Mouse (Mus musculus) hindbrain, embryonic 13.5 days (tissue): ENCODE results near the gene Cd7. TPM values are rescaled to one million over a fixed set of nuclear protein-coding genes. Genes with fewer than 3 reads are reported as not detected.
"Not testable (repeated sequence)": the region's sequence is repeated elsewhere in the genome, so short reads cannot be mapped to it uniquely, and the experiment has no call there.

Source experiments
- ATAC-seq: fragments of 200-750 bp; cut with Nextera tagmentation; 2 replicates; pipeline ENCODE4 v1.8.0; 2017; ENCODE audit warnings: moderate TSS enrichment; ENCODE audit not compliant: low FRiP score
- H3K27ac ChIP-seq: fragments of 300-500 bp; sonication (generic); 2 replicates; pipeline ENCODE4 v1.5.1; 2015; ENCODE audit warnings: inconsistent platforms, mild to moderate bottlenecking, moderate library complexity
- H3K27me3 ChIP-seq: fragments of 300-500 bp; sonication (generic); 2 replicates; pipeline ENCODE4 v1.6.1; 2015; ENCODE audit warnings: mild to moderate bottlenecking, inconsistent platforms
- H3K36me3 ChIP-seq: fragments of 300-500 bp; sonication (generic); 2 replicates; pipeline ENCODE4 v1.6.1; 2015; ENCODE audit warnings: mild to moderate bottlenecking, inconsistent platforms
- H3K4me1 ChIP-seq: fragments of 300-500 bp; sonication (generic); replicated peaks from 2 replicates; pipeline ENCODE4 v1.6.1; 2015; ENCODE audit warnings: inconsistent platforms
- H3K4me2 ChIP-seq: fragments of 300-500 bp; sonication (generic); 2 replicates; pipeline ENCODE4 v1.6.1; 2015; ENCODE audit warnings: inconsistent platforms, mild to moderate bottlenecking, moderate library complexity
- H3K4me3 ChIP-seq: fragments of 300-500 bp; sonication (generic); 2 replicates; pipeline ENCODE4 v1.5.1; 2015; ENCODE audit warnings: mild to moderate bottlenecking, inconsistent platforms
- H3K9ac ChIP-seq: fragments of 300-500 bp; sonication (generic); 2 replicates; pipeline ENCODE4 v1.6.1; 2015; ENCODE audit warnings: mild to moderate bottlenecking, inconsistent platforms
- H3K9me3 ChIP-seq: fragments of 300-500 bp; sonication (generic); 2 replicates; pipeline ENCODE4 v1.6.1; 2016; ENCODE audit warnings: inconsistent platforms
- WGBS: fragments of 180-500 bp; shearing (Covaris S2); methylation state at CpG from one replicate; pipeline ENCODE4 v1.1.7; 2015; 5-methylcytosine and 5-hydroxymethylcytosine counted together
- polyA plus RNA-seq: library from polyadenylated mRNA; unstranded; fragments of >200 nt; fragmentation: Nextera tagmentation; extraction: Ambion mirVana; gene quantifications from 2 replicates; pipeline ENCODE4 v1.2.1, GENCODE M21; 2015

The Cd7 gene
- polyA plus RNA-seq, 1 experiment from 2014 or later, result not detected

DNA sequence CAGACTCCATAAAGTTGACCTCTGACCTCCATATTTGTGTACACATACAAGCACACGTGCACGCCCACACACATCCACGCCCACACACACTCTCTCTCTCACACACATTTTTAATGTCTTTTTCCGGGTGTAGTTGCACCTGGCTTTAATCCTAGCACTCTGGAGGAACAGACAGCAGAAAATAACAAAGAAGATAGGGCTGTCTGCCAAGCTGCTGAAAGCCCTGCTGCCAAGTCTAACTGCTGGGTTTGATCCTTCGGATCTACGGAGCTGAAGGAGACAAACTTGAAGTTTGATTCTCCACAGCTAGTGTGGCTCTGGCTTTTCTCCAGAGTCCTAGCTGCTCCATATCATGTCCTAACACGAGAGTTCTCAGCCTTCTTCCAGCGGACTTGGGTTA, 22.4 kb upstream of the Cd7 start:
- ATAC-seq, result no peak
- 0 out of 2 replicates have a peak, but pooled peaks cover 3% of the 10 kb centered on the region for H3K27me3 ChIP-seq
- H3K4me3 ChIP-seq, result no peak overlapping the region
- H3K36me3 ChIP-seq, result no peaks in the 10 kb centered on the region
- H3K4me1 ChIP-seq, result no peaks in the 10 kb centered on the region
- no peak overlapping the region for H3K27ac ChIP-seq
- H3K9me3 ChIP-seq, result no peaks in the 10 kb centered on the region
- H3K4me2 ChIP-seq, result no peak overlapping the region
- no peak overlapping the region for H3K9ac ChIP-seq
- 76% methylated on average over 8 of the region's 8 CpGs for WGBS

DNA sequence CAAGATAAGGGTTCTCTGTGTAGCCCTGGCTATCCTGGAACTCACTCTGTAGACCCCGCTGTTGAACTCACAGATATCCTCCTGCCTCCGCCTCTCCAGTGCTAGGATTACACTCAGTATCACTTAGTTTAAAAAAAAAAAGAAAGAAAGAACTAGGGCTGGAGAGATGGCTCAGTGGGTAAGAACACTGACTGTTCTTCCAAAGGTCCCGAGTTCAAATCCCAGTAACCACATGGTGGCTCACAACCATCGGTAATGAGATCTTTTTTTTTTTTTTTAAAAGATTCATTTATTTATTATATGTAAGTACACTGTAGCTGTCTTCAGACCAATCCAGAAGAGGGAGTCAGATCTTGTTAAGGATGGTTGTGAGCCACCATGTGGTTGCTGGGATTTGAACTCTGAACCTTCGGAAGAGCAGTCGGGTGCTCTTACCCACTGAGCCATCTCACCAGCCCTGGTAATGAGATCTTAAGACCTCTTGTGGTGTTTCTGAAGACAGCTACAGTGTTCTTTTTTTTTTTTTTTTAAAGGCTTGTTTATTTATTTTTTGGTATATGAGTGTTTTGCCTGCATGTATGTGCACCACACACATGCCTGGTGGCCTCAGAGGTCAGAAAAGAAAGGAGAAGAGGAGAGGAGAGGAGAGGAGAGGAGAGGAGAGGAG, 21.3 kb upstream of the Cd7 start:
- 97% methylated on average over 6 of the region's 6 CpGs for WGBS

DNA sequence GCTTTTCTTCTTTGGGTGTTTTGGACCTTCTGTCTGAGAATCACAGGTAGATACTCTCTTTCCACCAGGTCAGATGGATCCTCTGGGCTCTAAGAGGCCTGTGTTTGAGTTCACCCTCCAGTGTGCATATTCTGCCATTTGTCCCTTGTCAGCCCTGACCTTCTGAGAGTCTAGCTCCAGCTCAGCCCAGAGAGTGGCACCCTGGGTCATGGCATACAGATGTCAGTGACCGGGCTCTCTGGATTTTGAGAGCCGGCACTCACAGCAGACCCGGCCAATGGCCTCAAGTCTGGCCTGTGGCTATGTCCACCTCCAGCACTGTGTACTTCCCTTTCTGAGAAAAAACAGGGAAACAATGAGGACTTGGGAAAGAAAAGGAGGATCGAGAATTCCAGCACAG, 20.3 kb upstream of the Cd7 start:
- Histone ChIP-seq H3K27me3 (0 out of 2 replicates have a peak, but pooled peaks cover 3% of the 10 kb centered on the region), H3K9ac (no peak overlapping the region), H3K27ac (no peak overlapping the region), H3K9me3 (no peaks in the 10 kb centered on the region), H3K4me3 (no peak overlapping the region), H3K36me3 (no peaks in the 10 kb centered on the region), H3K4me1 (no peaks in the 10 kb centered on the region), H3K4me2 (no peak overlapping the region)
- 89% methylated on average over 4 of the region's 4 CpGs for WGBS
- no peak for ATAC-seq

More for the DNA sequence above, 21.3 kb upstream of the Cd7 start:
- H3K4me3 ChIP-seq, H3K4me2 ChIP-seq, H3K9me3 ChIP-seq, ATAC-seq, H3K9ac ChIP-seq, H3K4me1 ChIP-seq, H3K36me3 ChIP-seq, H3K27ac ChIP-seq, H3K27me3 ChIP-seq: not testable (repeated sequence)

DNA sequence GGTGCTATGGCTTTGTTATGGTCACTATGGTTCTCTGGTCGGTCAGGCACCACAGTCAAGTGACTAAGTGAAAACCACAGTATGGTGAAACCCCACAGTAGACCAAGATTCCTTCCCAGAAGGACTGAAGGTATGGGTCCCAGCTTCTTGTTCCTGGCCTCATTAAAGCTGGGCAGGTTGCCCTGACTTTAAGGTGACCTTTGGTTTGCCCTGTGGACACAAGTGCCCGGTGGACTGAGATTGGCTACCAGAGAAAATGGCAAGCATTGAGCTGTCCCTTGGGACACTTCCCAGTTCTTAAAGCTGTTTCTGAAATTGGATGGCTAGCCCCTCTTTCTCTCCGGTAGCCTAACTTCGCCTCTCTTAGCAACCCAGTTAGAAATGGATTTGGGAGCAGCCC, 19.7 kb upstream of the Cd7 start:
- Histone ChIP-seq H3K4me1 (no peaks in the 10 kb centered on the region), H3K4me3 (no peak overlapping the region)
- 92% methylated on average over 4 of the region's 4 CpGs for WGBS

DNA sequence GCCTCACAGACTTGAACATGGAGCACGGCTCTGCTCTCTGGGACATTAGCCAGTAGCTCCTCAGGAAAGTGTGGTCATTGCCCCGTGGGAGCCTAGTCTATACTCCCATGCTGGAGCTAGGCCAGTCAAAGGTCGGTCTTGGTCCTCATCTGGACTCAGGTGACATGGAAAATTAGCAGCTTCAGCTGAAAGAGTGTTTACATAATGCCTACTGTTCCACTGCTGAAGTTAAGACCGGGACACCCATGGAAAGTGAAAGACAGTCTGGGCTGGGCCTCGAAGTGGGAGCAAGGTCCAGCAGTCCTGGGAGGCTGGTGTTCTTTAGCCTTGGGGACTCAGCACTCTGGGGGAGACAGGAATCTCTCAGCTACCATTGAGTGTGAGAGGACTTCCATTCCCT, 18.9 kb upstream of the Cd7 start:
- ATAC-seq, result no peak
- WGBS, result 83% methylated on average over 5 of the region's 5 CpGs

More for the DNA sequence above, 19.7 kb upstream of the Cd7 start:
- H3K27ac ChIP-seq, result no peak overlapping the region
- H3K27me3 ChIP-seq, result 0 out of 2 replicates have a peak, but pooled peaks cover 3% of the 10 kb centered on the region
- no peaks in the 10 kb centered on the region for H3K36me3 ChIP-seq
- H3K9me3 ChIP-seq, result no peaks in the 10 kb centered on the region
- ATAC-seq, result no peak
- H3K4me2 ChIP-seq, result no peak overlapping the region
- no peak overlapping the region for H3K9ac ChIP-seq

DNA sequence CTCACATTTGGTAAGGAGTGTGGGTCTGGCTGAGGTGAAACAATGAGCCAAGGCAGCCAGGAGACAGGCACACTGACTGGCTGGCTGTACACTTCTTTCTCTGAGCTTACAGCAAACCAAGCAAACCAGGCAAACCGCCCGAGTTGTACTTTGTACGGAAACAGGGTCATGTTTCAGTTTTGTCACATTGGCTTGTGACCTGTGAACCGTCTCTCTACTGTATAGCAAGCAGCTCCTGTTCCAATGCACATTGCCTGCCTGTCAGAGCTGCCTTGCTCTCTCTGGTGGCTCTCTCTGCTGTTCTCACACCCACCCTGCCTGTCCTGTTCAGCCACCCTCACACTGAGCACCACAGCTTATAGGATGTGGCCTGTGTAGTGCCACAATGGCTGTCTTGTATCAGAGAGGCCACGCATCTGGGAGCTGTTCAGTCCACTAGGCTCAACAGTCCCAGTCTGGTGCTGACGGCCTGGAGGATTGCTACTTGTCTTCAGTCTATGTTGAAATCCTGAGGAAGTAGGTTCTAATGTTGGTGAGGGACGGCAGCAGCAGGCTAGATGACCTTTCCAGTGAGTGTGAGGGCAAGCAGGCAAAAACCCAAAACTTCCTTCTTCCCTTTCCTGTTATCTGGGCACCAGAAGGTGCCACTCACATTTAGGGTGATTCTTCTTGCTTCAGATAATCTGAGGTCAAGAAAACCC, 17.5 kb upstream of the Cd7 start:
- H3K27me3 ChIP-seq, result 0 out of 2 replicates have a peak, but pooled peaks cover 3% of the 10 kb centered on the region
- no peaks in the 10 kb centered on the region for H3K36me3 ChIP-seq
- no peak overlapping the region for H3K9ac ChIP-seq
- no peak for ATAC-seq
- no peaks in the 10 kb centered on the region for H3K9me3 ChIP-seq
- WGBS, result 81% methylated on average over 7 of the region's 7 CpGs
- no peak overlapping the region for H3K27ac ChIP-seq
- H3K4me2 ChIP-seq, result no peak overlapping the region
- no peak overlapping the region for H3K4me3 ChIP-seq
- no peaks in the 10 kb centered on the region for H3K4me1 ChIP-seq

More for the DNA sequence above, 18.9 kb upstream of the Cd7 start:
- H3K27me3 ChIP-seq, result 0 out of 2 replicates have a peak, but pooled peaks cover 3% of the 10 kb centered on the region
- no peak overlapping the region for H3K4me2 ChIP-seq
- H3K9ac ChIP-seq, result no peak overlapping the region
- no peaks in the 10 kb centered on the region for H3K9me3 ChIP-seq
- no peak overlapping the region for H3K4me3 ChIP-seq
- no peaks in the 10 kb centered on the region for H3K4me1 ChIP-seq
- no peaks in the 10 kb centered on the region for H3K36me3 ChIP-seq
- H3K27ac ChIP-seq, result no peak overlapping the region

DNA sequence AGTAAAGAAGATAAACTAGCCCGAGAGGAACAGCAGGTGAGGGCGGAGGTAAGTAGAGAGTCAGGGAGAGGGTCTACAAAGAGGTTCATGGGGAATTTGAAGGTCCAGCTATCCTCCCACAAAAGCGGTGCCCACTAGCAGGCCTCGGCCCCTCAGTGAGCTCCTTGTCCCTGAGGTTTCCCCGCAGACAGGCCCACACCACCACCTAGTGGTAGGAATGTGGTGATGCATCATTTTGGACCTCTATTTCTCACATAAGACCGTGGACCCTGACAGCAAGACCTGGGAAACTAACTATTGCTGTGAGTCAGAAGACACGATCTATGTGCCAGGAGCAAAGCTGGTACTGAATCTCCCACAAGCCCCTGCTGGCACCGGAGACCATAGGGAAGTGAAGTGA, 14.3 kb upstream of the Cd7 start:
- Histone ChIP-seq H3K9ac (no peak overlapping the region), H3K9me3 (no peaks in the 10 kb centered on the region), H3K27me3 (0 out of 2 replicates have a peak, but pooled peaks cover 8% of the 10 kb centered on the region), H3K4me1 (no peaks in the 10 kb centered on the region), H3K4me3 (no peak overlapping the region), H3K4me2 (no peak overlapping the region), H3K36me3 (no peaks in the 10 kb centered on the region), H3K27ac (no peak overlapping the region)
- no peak for ATAC-seq
- WGBS, result 15% methylated on average over 8 of the region's 8 CpGs

DNA sequence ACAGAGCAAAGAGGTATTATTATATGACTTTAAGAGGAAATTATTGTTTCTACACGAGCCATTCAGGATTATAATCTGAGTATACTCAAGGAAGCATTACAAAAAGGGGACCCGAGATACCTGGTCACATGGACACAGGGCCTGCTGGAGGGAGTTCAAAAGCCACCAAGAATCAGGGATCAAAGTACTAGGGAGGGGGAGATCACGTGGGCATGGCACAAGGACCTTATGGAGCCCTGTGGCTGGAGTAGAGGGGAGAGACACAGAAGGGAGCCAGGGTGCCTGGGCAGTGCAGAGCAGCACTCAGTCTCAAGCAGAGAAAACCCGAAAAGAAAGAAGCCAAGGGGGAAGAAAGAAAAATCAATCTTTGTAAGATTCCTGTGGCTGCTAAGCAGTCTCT, 13.2 kb upstream of the Cd7 start:
- no peak overlapping the region for H3K4me3 ChIP-seq
- H3K4me1 ChIP-seq, result no peaks in the 10 kb centered on the region
- ATAC-seq, result no peak
- H3K9me3 ChIP-seq, result no peaks in the 10 kb centered on the region
- 77% methylated on average over 4 of the region's 4 CpGs for WGBS
- H3K9ac ChIP-seq, result no peak overlapping the region
- no peak overlapping the region for H3K27ac ChIP-seq
- no peaks in the 10 kb centered on the region for H3K36me3 ChIP-seq
- H3K4me2 ChIP-seq, result no peak overlapping the region
- H3K27me3 ChIP-seq, result 0 out of 2 replicates have a peak, but pooled peaks cover 8% of the 10 kb centered on the region

DNA sequence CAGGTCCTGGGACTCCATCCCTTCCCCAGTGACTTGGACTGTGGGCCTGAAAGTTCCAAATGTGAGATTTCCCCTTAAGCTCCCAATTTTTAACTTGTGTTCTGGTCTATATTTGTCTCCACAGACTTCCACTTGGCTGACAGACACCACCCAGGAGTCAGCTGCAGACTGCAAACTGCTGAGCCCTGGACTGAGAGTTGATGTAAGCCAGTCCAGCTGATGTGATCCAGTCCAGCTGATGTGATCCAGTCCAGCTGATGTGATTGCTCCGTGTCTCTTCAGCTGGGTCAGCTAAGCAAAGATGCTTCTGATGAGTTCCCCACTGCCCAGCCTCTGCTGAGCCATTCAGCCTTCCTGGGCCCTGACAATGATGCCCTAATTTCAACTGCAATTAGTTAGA, 12.6 kb upstream of the Cd7 start:
- no peak overlapping the region for H3K9ac ChIP-seq
- no peaks in the 10 kb centered on the region for H3K4me1 ChIP-seq
- no peak overlapping the region for H3K4me2 ChIP-seq
- H3K27me3 ChIP-seq, result 0 out of 2 replicates have a peak, but pooled peaks cover 11% of the 10 kb centered on the region
- 60% methylated on average over 1 of the region's 1 CpGs for WGBS
- no peak overlapping the region for H3K4me3 ChIP-seq
- no peak for ATAC-seq
- no peaks in the 10 kb centered on the region for H3K36me3 ChIP-seq
- no peaks in the 10 kb centered on the region for H3K9me3 ChIP-seq
- H3K27ac ChIP-seq, result no peak overlapping the region

DNA sequence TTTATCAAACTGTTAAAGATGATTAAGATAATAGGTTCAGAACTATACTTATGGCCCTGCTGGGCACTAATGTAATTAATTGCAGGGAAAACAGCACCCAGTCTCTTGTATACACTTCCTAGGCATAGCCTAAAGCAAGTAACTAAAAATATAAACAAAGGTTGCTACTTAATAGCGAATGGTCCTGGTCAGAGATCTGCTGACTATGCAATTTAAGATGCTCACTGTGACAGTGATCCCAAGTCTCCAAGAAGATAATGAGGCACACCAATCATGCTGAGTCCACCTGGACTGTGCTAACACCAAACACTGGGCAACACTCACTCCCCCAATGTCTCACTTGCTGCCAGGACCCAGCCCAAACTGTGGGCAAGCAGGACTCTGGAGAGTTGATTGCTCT, 10.6 kb upstream of the Cd7 start:
- WGBS, result 64% methylated on average over 1 of the region's 1 CpGs
- Histone ChIP-seq H3K4me1 (no peaks in the 10 kb centered on the region), H3K4me2 (no peak overlapping the region), H3K36me3 (no peaks in the 10 kb centered on the region), H3K9ac (no peak overlapping the region), H3K27ac (no peak overlapping the region), H3K4me3 (no peak overlapping the region), H3K27me3 (0 out of 2 replicates have a peak, but pooled peaks cover 11% of the 10 kb centered on the region), H3K9me3 (no peaks in the 10 kb centered on the region)
- ATAC-seq, result no peak

DNA sequence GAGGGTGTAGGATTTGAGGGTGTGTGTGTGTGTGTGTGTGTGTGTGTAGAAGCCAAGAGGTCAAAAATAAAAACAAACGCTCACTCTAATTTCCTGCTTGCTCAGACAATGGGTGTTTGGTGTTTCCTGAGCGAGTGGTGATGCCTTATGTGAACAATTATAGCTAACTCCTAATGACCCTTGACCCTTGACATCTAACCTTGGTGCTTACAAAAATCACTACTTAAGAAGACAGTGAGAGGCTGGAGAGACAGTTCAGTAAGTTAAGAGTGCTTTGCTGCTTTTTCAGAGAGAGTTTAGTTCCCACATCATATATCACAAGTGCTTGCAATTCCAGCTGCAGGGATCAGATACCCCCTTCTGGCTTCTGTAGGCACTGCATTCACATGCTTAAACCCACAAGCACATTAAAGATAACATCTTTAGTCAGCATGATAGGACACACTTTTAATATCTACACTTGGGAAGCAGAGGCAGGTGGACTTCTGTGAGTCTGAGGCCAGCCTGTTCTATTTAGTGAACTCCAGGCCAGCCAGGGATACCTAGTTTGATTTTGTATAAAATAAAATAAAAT, 8.7 kb upstream of the Cd7 start:
- Histone ChIP-seq H3K4me2 (no peak overlapping the region), H3K4me3 (no peak overlapping the region), H3K36me3 (no peaks in the 10 kb centered on the region), H3K9ac (no peak overlapping the region), H3K27ac (no peak overlapping the region), H3K4me1 (no peaks in the 10 kb centered on the region), H3K27me3 (peaks cover 17% of the 10 kb centered on the region; the same call in 1 of the 2 replicates), H3K9me3 (no peaks in the 10 kb centered on the region)
- 71% methylated on average over 2 of the region's 2 CpGs for whole genome bisulfite sequencing
- no peak for ATAC-seq

DNA sequence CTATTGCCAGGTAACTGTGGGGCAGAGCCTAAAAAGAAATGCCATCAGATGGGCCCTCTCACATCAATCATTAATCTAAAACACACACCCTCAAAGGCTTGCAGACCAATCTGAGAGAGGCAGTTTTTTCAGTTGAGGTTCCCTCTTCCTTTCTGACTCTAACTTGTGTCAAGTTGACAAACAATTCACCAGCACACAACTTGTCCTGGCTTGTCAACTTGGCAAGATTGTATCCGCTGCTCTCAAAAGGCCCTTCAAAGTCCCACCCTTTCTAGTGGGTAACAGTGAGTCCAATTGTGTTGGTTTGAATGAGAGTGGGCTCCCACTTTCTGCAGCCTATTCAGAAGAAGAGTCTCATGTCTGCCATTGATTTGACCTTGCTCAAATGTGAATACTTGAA, 6.1 kb upstream of the Cd7 start:
- Histone ChIP-seq H3K9ac (no peak overlapping the region), H3K4me3 (no peak overlapping the region), H3K9me3 (no peaks in the 10 kb centered on the region), H3K4me2 (no peak overlapping the region), H3K27me3 (peaks cover 25% of the 10 kb centered on the region; the same call in 1 of the 2 replicates), H3K36me3 (no peaks in the 10 kb centered on the region), H3K4me1 (no peaks in the 10 kb centered on the region), H3K27ac (no peak overlapping the region)
- ATAC-seq, result no peak
- 51% methylated on average over 1 of the region's 1 CpGs for WGBS
